Mouse (Mus musculus): ENCODE results near the gene Gm45623. TPM values are rescaled to one million over a fixed set of nuclear protein-coding genes. Genes with fewer than 3 reads are reported as not detected.
A peak's percentile ranks its signal among the peaks of the same experiment; 100 is the strongest.

The Gm45623 gene
- not detected in 2 replicates for polyA plus RNA-seq (2014; fragmentation: Nextera tagmentation; extraction: Ambion mirVana)

GRCm38 (mm10) chr13:56753192-56753951, at the start of gene Gm45623:
TSS of gene Gm45623 (minus strand) at chr13:56753827.
- Histone ChIP-seq H3K4me1 (ENCODE audit: control insufficient read depth in 2 of 2, insufficient read depth in 2 of 2, low read length in 2 of 2) (peaks cover 10 to 15% of the 10 kb centered on the region in 2 experiments), H3K4me3 (ENCODE audit: control insufficient read depth in 1 of 2, insufficient read depth in 1 of 2, low read depth in 1 of 2, low read length in 2 of 2) (peak within 1 kb of the TSS; percentile 39 to 52), H3K9ac (ENCODE audit: low read length) (peak within 1 kb of the TSS; percentile 69), H3K27ac (replicated peaks in 1 of 2; ENCODE audit: control insufficient read depth in 1 of 2, insufficient read depth in 1 of 2, low read depth in 2 of 2, low read length in 2 of 2) (no peak within 1 kb of the TSS), H3K4me2 (ENCODE audit: low read length) (peak within 1 kb of the TSS; percentile 89), H3K27me3 (ENCODE audit: control insufficient read depth, insufficient read depth, low read length) (peaks cover 57% of the 10 kb centered on the region), H3K9me3 (ENCODE audit: control insufficient read depth, low read length) (no peaks in the 10 kb centered on the region), H3K36me3 (ENCODE audit: control insufficient read depth, insufficient read depth, low read length) (no peaks in the 10 kb centered on the region)
- no peak for ATAC-seq (ENCODE audit: insufficient number of reproducible peaks, insufficient read depth, low FRiP score, low read depth)
- WGBS, result under 1% methylated on average over 68 of the region's 71 CpGs

- Histone ChIP-seq H3K4me2 (ENCODE audit: low read length) (no peak overlapping the region), H3K4me3 (ENCODE audit: control insufficient read depth in 1 of 2, insufficient read depth in 1 of 2, low read depth in 1 of 2, low read length in 2 of 2) (no peak overlapping the region), H3K36me3 (ENCODE audit: control insufficient read depth, insufficient read depth, low read length) (no peaks in the 10 kb centered on the region), H3K27me3 (ENCODE audit: control insufficient read depth, insufficient read depth, low read length) (no peaks in the 10 kb centered on the region), H3K9me3 (ENCODE audit: control insufficient read depth, low read length) (no peaks in the 10 kb centered on the region), H3K27ac (replicated peaks in 1 of 2; ENCODE audit: control insufficient read depth in 1 of 2, insufficient read depth in 1 of 2, low read depth in 2 of 2, low read length in 2 of 2) (no peak overlapping the region), H3K4me1 (ENCODE audit: control insufficient read depth in 2 of 2, insufficient read depth in 2 of 2, low read length in 2 of 2) (peaks cover 11 to 12% of the 10 kb centered on the region in 2 experiments), H3K9ac (ENCODE audit: low read length) (no peak overlapping the region)
- WGBS, result 81% methylated on average over 7 of the region's 7 CpGs
- no peak for ATAC-seq (ENCODE audit: insufficient number of reproducible peaks, insufficient read depth, low FRiP score, low read depth)
Measured at GRCm38 (mm10) chr13:56797459-56797858, 43.8 kb upstream of the Gm45623 start.

GRCm38 (mm10) chr13:56795501-56795900, 41.9 kb upstream of the Gm45623 start:
- Histone ChIP-seq H3K27me3 (ENCODE audit: control insufficient read depth, insufficient read depth, low read length) (no peaks in the 10 kb centered on the region), H3K4me1 (ENCODE audit: control insufficient read depth in 2 of 2, insufficient read depth in 2 of 2, low read length in 2 of 2) (peaks cover 11 to 12% of the 10 kb centered on the region in 2 experiments), H3K9me3 (ENCODE audit: control insufficient read depth, low read length) (no peaks in the 10 kb centered on the region), H3K36me3 (ENCODE audit: control insufficient read depth, insufficient read depth, low read length) (no peaks in the 10 kb centered on the region), H3K4me2 (ENCODE audit: low read length) (no peak overlapping the region), H3K4me3 (ENCODE audit: control insufficient read depth in 1 of 2, insufficient read depth in 1 of 2, low read depth in 1 of 2, low read length in 2 of 2) (no peak overlapping the region), H3K9ac (ENCODE audit: low read length) (no peak overlapping the region), H3K27ac (replicated peaks in 1 of 2; ENCODE audit: control insufficient read depth in 1 of 2, insufficient read depth in 1 of 2, low read depth in 2 of 2, low read length in 2 of 2) (no peak overlapping the region)
- ATAC-seq (ENCODE audit: insufficient number of reproducible peaks, insufficient read depth, low FRiP score, low read depth), result no peak
- WGBS, result 87% methylated on average over 7 of the region's 7 CpGs

- peak overlapping the region in 1 of 2 experiments; percentile 45; a peak in 2 of 4 replicates for H3K27ac ChIP-seq (replicated peaks in 1 of 2; ENCODE audit: control insufficient read depth in 1 of 2, insufficient read depth in 1 of 2, low read depth in 2 of 2, low read length in 2 of 2)
- no peak overlapping the region for H3K4me2 ChIP-seq (ENCODE audit: low read length)
- no peak overlapping the region for H3K9ac ChIP-seq (ENCODE audit: low read length)
- peaks cover 11 to 12% of the 10 kb centered on the region in 2 experiments for H3K4me1 ChIP-seq (ENCODE audit: control insufficient read depth in 2 of 2, insufficient read depth in 2 of 2, low read length in 2 of 2)
- WGBS, result 71% methylated on average over 7 of the region's 7 CpGs
- no peak overlapping the region for H3K4me3 ChIP-seq (ENCODE audit: control insufficient read depth in 1 of 2, insufficient read depth in 1 of 2, low read depth in 1 of 2, low read length in 2 of 2)
- ATAC-seq (ENCODE audit: insufficient number of reproducible peaks, insufficient read depth, low FRiP score, low read depth), result no peak
- no peaks in the 10 kb centered on the region for H3K9me3 ChIP-seq (ENCODE audit: control insufficient read depth, low read length)
- H3K27me3 ChIP-seq (ENCODE audit: control insufficient read depth, insufficient read depth, low read length), result no peaks in the 10 kb centered on the region
- H3K36me3 ChIP-seq (ENCODE audit: control insufficient read depth, insufficient read depth, low read length), result no peaks in the 10 kb centered on the region
Measured at GRCm38 (mm10) chr13:56794441-56794840, 40.8 kb upstream of the Gm45623 start.

GRCm38 (mm10) chr13:56792844-56793243, 39.2 kb upstream of the Gm45623 start:
- Histone ChIP-seq H3K9ac (ENCODE audit: low read length) (no peak overlapping the region), H3K9me3 (ENCODE audit: control insufficient read depth, low read length) (no peaks in the 10 kb centered on the region), H3K4me2 (ENCODE audit: low read length) (no peak overlapping the region), H3K4me1 (ENCODE audit: control insufficient read depth in 2 of 2, insufficient read depth in 2 of 2, low read length in 2 of 2) (peaks cover 6 to 12% of the 10 kb centered on the region in 2 experiments; a peak in 3 of 4 replicates), H3K27me3 (ENCODE audit: control insufficient read depth, insufficient read depth, low read length) (no peaks in the 10 kb centered on the region), H3K4me3 (ENCODE audit: control insufficient read depth in 1 of 2, insufficient read depth in 1 of 2, low read depth in 1 of 2, low read length in 2 of 2) (no peak overlapping the region), H3K36me3 (ENCODE audit: control insufficient read depth, insufficient read depth, low read length) (no peaks in the 10 kb centered on the region), H3K27ac (replicated peaks in 1 of 2; ENCODE audit: control insufficient read depth in 1 of 2, insufficient read depth in 1 of 2, low read depth in 2 of 2, low read length in 2 of 2) (no peak overlapping the region)
- no peak for ATAC-seq (ENCODE audit: insufficient number of reproducible peaks, insufficient read depth, low FRiP score, low read depth)
- WGBS, result 83% methylated on average over 3 of the region's 3 CpGs

- H3K27me3 ChIP-seq (ENCODE audit: control insufficient read depth, insufficient read depth, low read length), result no peaks in the 10 kb centered on the region
- no peak overlapping the region for H3K9ac ChIP-seq (ENCODE audit: low read length)
- no peak overlapping the region for H3K4me2 ChIP-seq (ENCODE audit: low read length)
- 90% methylated on average over 3 of the region's 3 CpGs for WGBS
- no peak for ATAC-seq (ENCODE audit: insufficient number of reproducible peaks, insufficient read depth, low FRiP score, low read depth)
- H3K36me3 ChIP-seq (ENCODE audit: control insufficient read depth, insufficient read depth, low read length), result no peaks in the 10 kb centered on the region
- H3K4me1 ChIP-seq (ENCODE audit: control insufficient read depth in 2 of 2, insufficient read depth in 2 of 2, low read length in 2 of 2), result peaks cover 7 to 12% of the 10 kb centered on the region in 2 experiments
- H3K9me3 ChIP-seq (ENCODE audit: control insufficient read depth, low read length), result no peaks in the 10 kb centered on the region
- H3K27ac ChIP-seq (replicated peaks in 1 of 2; ENCODE audit: control insufficient read depth in 1 of 2, insufficient read depth in 1 of 2, low read depth in 2 of 2, low read length in 2 of 2), result no peak overlapping the region
- no peak overlapping the region for H3K4me3 ChIP-seq (ENCODE audit: control insufficient read depth in 1 of 2, insufficient read depth in 1 of 2, low read depth in 1 of 2, low read length in 2 of 2)
Measured at GRCm38 (mm10) chr13:56790683-56791082, 37.1 kb upstream of the Gm45623 start.

- Histone ChIP-seq H3K4me2 (ENCODE audit: low read length) (no peak overlapping the region), H3K27ac (replicated peaks in 1 of 2; ENCODE audit: control insufficient read depth in 1 of 2, insufficient read depth in 1 of 2, low read depth in 2 of 2, low read length in 2 of 2) (no peak overlapping the region), H3K4me3 (ENCODE audit: control insufficient read depth in 1 of 2, insufficient read depth in 1 of 2, low read depth in 1 of 2, low read length in 2 of 2) (no peak overlapping the region), H3K9ac (ENCODE audit: low read length) (no peak overlapping the region), H3K4me1 (ENCODE audit: control insufficient read depth in 2 of 2, insufficient read depth in 2 of 2, low read length in 2 of 2) (peaks cover 21 to 24% of the 10 kb centered on the region in 2 experiments), H3K27me3 (ENCODE audit: control insufficient read depth, insufficient read depth, low read length) (no peaks in the 10 kb centered on the region), H3K36me3 (ENCODE audit: control insufficient read depth, insufficient read depth, low read length) (no peaks in the 10 kb centered on the region), H3K9me3 (ENCODE audit: control insufficient read depth, low read length) (no peaks in the 10 kb centered on the region)
- WGBS, result 77% methylated on average over 1 of the region's 1 CpGs
- no peak for ATAC-seq (ENCODE audit: insufficient number of reproducible peaks, insufficient read depth, low FRiP score, low read depth)
Measured at GRCm38 (mm10) chr13:56782621-56783020, 29.0 kb upstream of the Gm45623 start.

Measured in heart, embryonic 14.5 days (tissue).